In the genomic region with DNA sequence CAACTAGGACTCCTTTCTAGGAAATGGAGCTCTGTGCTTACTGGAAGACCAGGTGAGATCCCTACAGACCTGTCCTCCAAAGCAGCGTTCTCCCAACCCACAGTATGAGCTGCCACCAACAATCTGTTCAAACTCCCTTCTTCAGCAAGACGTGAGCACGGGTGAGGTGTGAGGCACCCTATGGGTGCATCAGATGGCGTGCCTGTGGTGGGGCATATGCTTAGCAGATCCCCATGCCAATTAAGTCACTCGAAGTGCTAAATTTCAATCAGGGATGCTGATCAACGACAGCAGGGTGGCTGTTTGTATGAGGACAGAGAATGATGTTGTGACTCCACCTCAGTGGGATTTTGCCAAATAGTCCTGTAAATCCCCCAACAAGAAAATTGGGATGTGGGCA, we compare ENCODE assay signal across 28 mouse cellular contexts.
DNase-seq lines count a peak whose midpoint lies in the region; ATAC-seq and TF ChIP-seq lines count a peak whose summit lies in the region.
"Had no signal": no experiment of that assay in that cellular context is flagged by ENCODE, and none has a peak within 500 bp of the region (broad histone marks: within the 10 kb centered on the region; RNA-seq: fewer than 3 reads in every experiment).

No protein-coding gene starts in this region.

- H3K27ac ChIP-seq in forebrain, embryonic 15.5 days (replicated peaks) = no peak overlapping the region
- no peak overlapping the region for H3K27ac ChIP-seq in forebrain, embryonic 12.5 days
- H3K27ac ChIP-seq in thymus, adult 2 months (ENCODE audit: control insufficient read depth, insufficient read depth, low read length) = no peak overlapping the region
- H3K27ac ChIP-seq: embryonic facial prominence, embryonic 13.5 days; heart, embryonic 10.5 days; limb, embryonic 13.5 days; liver, embryonic 13.5 days; midbrain, embryonic 15.5 days; neural tube, embryonic 13.5 days had no signal

- H3K9ac ChIP-seq in forebrain, embryonic 15.5 days (replicated peaks) = no peak overlapping the region
- H3K9ac ChIP-seq in forebrain, embryonic 12.5 days = no peak overlapping the region
- H3K9ac ChIP-seq: embryonic facial prominence, embryonic 13.5 days; limb, embryonic 13.5 days; liver, embryonic 13.5 days; midbrain, embryonic 15.5 days; neural tube, embryonic 13.5 days had no signal

- no peaks in the 10 kb centered on the region for H3K36me3 ChIP-seq in forebrain, embryonic 15.5 days
- no peaks in the 10 kb centered on the region for H3K36me3 ChIP-seq in forebrain, embryonic 12.5 days (replicated peaks)
- no peaks in the 10 kb centered on the region for H3K36me3 ChIP-seq in thymus, adult 2 months (ENCODE audit: control insufficient read depth, insufficient read depth, low read length)
- H3K36me3 ChIP-seq: embryonic facial prominence, embryonic 13.5 days; G1E; heart, embryonic 10.5 days; limb, embryonic 13.5 days; liver, embryonic 13.5 days; midbrain, embryonic 15.5 days; neural tube, embryonic 13.5 days had no signal

- TF ChIP-seq POLR2A in thymus, adult 2 months (IDR thresholded peaks at IDR 0.05; ENCODE audit: control insufficient read depth, extremely low read depth, insufficient read depth, low read length, poor library complexity) = no peak

- peak; percentile 89 for ATAC-seq in forebrain, embryonic 15.5 days (replicated peaks)
- no peak for ATAC-seq in forebrain, embryonic 12.5 days (ENCODE audit: low FRiP score)
- no peak for ATAC-seq in CD4-positive, CD25-positive, alpha-beta regulatory T cell, adult 4 months
- ATAC-seq: intestine, postnatal 0 days; midbrain, embryonic 15.5 days had no signal

- H3K27me3 ChIP-seq in forebrain, embryonic 15.5 days = no peaks in the 10 kb centered on the region
- H3K27me3 ChIP-seq in forebrain, embryonic 12.5 days = no peaks in the 10 kb centered on the region
- H3K27me3 ChIP-seq in thymus, adult 2 months (ENCODE audit: control insufficient read depth, insufficient read depth, low read length) = no peaks in the 10 kb centered on the region
- H3K27me3 ChIP-seq: CH12.LX; embryonic facial prominence, embryonic 13.5 days; limb, embryonic 13.5 days; liver, embryonic 13.5 days; midbrain, embryonic 15.5 days; neural tube, embryonic 13.5 days had no signal

- 65% methylated on average over 6 of the region's 6 CpGs for WGBS in forebrain, embryonic 15.5 days
- WGBS in forebrain, embryonic 12.5 days = 80% methylated on average over 6 of the region's 6 CpGs
- 68% methylated on average over 6 of the region's 6 CpGs for WGBS in thymus, adult 2 months

- H3K4me2 ChIP-seq in forebrain, embryonic 15.5 days (replicated peaks) = no peak overlapping the region
- H3K4me2 ChIP-seq in forebrain, embryonic 12.5 days = no peak overlapping the region
- H3K4me2 ChIP-seq: embryonic facial prominence, embryonic 13.5 days; limb, embryonic 13.5 days; liver, embryonic 13.5 days; midbrain, embryonic 15.5 days; neural tube, embryonic 13.5 days had no signal

- DNase-seq in brain, adult 2 months (ENCODE audit: low read depth, low spot score) = peak; percentile 56
- DNase-seq in cerebellum, adult 11-12 months = peak; percentile 48
- DNase-seq in cerebellum, postnatal 10 days = peak; percentile 58 to 76
- DNase-seq in thymus, adult 2 months = no peak
- no peak for DNase-seq in ovary, adult 18-20 months (ENCODE audit: low spot score)
- DNase-seq: adrenal gland, adult 8-10 months; embryo, embryonic 11 days; heart, postnatal 4 days; kidney, postnatal 36 days; layer of hippocampus, postnatal 36 days; liver, embryonic 13.5 days; lung, adult 2 months; lung, postnatal 14 days; right cerebral cortex, postnatal 4 days; thymus, adult 18-20 months; thymus, postnatal 4 days had no signal

- H3K4me3 ChIP-seq in forebrain, embryonic 15.5 days = no peak overlapping the region
- H3K4me3 ChIP-seq in forebrain, embryonic 12.5 days (replicated peaks) = no peak overlapping the region
- H3K4me3 ChIP-seq in thymus, adult 2 months (ENCODE audit: control insufficient read depth, insufficient read depth, low read length) = no peak overlapping the region
- H3K4me3 ChIP-seq: embryonic facial prominence, embryonic 13.5 days; heart, embryonic 10.5 days; limb, embryonic 13.5 days; liver, embryonic 13.5 days; midbrain, embryonic 15.5 days; myocyte; neural tube, embryonic 13.5 days had no signal

- TF ChIP-seq CTCF in thymus, adult 2 months (IDR thresholded peaks at IDR 0.05; ENCODE audit: borderline replicate concordance, control insufficient read depth, extremely low read depth, insufficient read depth, low read length, poor library complexity) = no peak

- peaks cover 3% of the 10 kb centered on the region; the same call in 1 of the 2 replicates for H3K4me1 ChIP-seq in forebrain, embryonic 15.5 days
- no peaks in the 10 kb centered on the region for H3K4me1 ChIP-seq in forebrain, embryonic 12.5 days
- H3K4me1 ChIP-seq in thymus, adult 2 months (replicated peaks; ENCODE audit: control insufficient read depth, insufficient read depth, low read length) = no peaks in the 10 kb centered on the region
- H3K4me1 ChIP-seq: embryonic facial prominence, embryonic 13.5 days; heart, embryonic 10.5 days; limb, embryonic 13.5 days; liver, embryonic 13.5 days; midbrain, embryonic 15.5 days; neural tube, embryonic 13.5 days had no signal

- no peaks in the 10 kb centered on the region for H3K9me3 ChIP-seq in forebrain, embryonic 15.5 days
- H3K9me3 ChIP-seq in forebrain, embryonic 12.5 days = no peaks in the 10 kb centered on the region
- H3K9me3 ChIP-seq: embryonic facial prominence, embryonic 13.5 days; heart, embryonic 10.5 days; limb, embryonic 13.5 days; midbrain, embryonic 15.5 days; neural tube, embryonic 13.5 days had no signal

Comparison
In these comparisons a context has a peak if more than half of its experiments do, and no peak if none do; other contexts are left out.
1. DNase-seq: peak in brain, adult 2 months (single experiment), cerebellum, adult 11-12 months (single experiment) and cerebellum, postnatal 10 days (2 of 2); none in thymus, adult 2 months (single experiment) and ovary, adult 18-20 months (single experiment).